Mouse (Mus musculus) spleen, adult 2 months (tissue): ENCODE data around the gene Fndc3b. TPM values are rescaled to one million over a fixed set of nuclear protein-coding genes. Genes with fewer than 3 reads are reported as not detected.
"Not testable (repeated sequence)": the region's sequence is repeated elsewhere in the genome, so short reads cannot be mapped to it uniquely, and the experiment has no call there.

Experiments used
- DNase-seq, 2 experiments: peaks; one replicate each; pipeline versions ENCODE4 v3.0.0 to v3.0.0-alpha.2; 2012 to 2021; ENCODE audit warnings: low spot score in 2 of 2, low read depth in 1 of 2
- H3K27ac ChIP-seq: fragments of 200-500 bp; 2 replicates; pipeline ENCODE4 v1.5.1; 2012; ENCODE audit warnings: low read length, inconsistent platforms; ENCODE audit not compliant: insufficient read depth
- H3K27me3 ChIP-seq: fragments of 200-500 bp; 2 replicates; pipeline ENCODE4 v1.6.1; 2012; ENCODE audit warnings: mild to moderate bottlenecking, moderate library complexity, low read length, inconsistent platforms; ENCODE audit not compliant: control insufficient read depth, insufficient read depth
- H3K36me3 ChIP-seq: fragments of 200-500 bp; 2 replicates; pipeline ENCODE4 v1.6.1; 2012; ENCODE audit warnings: mild to moderate bottlenecking, low read length, inconsistent platforms; ENCODE audit not compliant: control insufficient read depth, insufficient read depth
- H3K4me1 ChIP-seq: fragments of 200-500 bp; 2 replicates; pipeline ENCODE4 v1.6.1; 2011; ENCODE audit warnings: inconsistent platforms; ENCODE audit not compliant: control insufficient read depth, insufficient read depth, insufficient read length
- H3K4me3 ChIP-seq: fragments of 200-500 bp; 2 replicates; pipeline ENCODE4 v1.5.1; 2011; ENCODE audit warnings: mild to moderate bottlenecking, inconsistent platforms; ENCODE audit not compliant: insufficient read depth, insufficient read length; ENCODE audit errors: extremely low read depth
- CTCF ChIP-seq: fragments of 200-500 bp; IDR thresholded peaks from 2 replicates; pipeline ENCODE4 v1.5.1; 2011; ENCODE audit warnings: mild to moderate bottlenecking, inconsistent platforms; ENCODE audit not compliant: insufficient read depth, insufficient read length, insufficient replicate concordance; ENCODE audit errors: extremely low read depth
- POLR2A ChIP-seq: fragments of 200-500 bp; IDR thresholded peaks from 2 replicates; pipeline ENCODE4 v1.6.1; 2011; ENCODE audit warnings: low read depth, low read length, inconsistent platforms
- WGBS: fragments of 180-500 bp; shearing (Covaris S2); methylation state at CpG from one replicate; pipeline ENCODE4 v1.1.7; 2018; 5-methylcytosine and 5-hydroxymethylcytosine counted together
- polyA plus RNA-seq: library from polyadenylated mRNA; depleted of rRNA; stranded (reverse); fragments of >200 nt; gene quantifications from 2 replicates; pipeline ENCODE4 v1.2.3, GENCODE M21; 2012

Fndc3b gene
- polyA plus RNA-seq, 1 experiment, result 3.8 TPM

DNA sequence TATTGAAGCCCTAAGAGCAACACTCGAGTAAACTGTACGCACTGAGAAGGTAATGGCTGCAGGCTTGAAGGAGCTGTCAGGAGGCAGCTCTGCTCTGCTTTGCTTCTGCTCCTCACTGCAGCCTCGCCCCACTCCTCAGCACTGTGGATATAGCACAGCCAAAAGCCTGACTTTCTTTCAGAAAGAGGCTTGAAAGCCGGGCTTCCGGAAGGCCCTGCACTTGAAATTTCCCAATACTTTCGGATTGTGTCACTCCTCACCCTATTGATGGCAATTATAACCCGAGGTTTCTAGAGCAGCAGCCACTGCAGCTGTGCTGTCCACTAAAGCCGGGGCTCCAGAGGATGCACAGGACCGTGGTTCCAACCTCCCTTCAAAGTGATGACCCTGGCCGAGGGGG, 227.3 kb downstream of the Fndc3b start:
- WGBS, result 87% methylated on average over 10 of the region's 10 CpGs
- TF ChIP-seq POLR2A (no peak), CTCF (no peak)
- DNase-seq, result no peak
- H3K27ac ChIP-seq, result no peak overlapping the region
- no peaks in the 10 kb centered on the region for H3K27me3 ChIP-seq
- H3K4me3 ChIP-seq, result no peak overlapping the region
- no peaks in the 10 kb centered on the region for H3K4me1 ChIP-seq
- H3K36me3 ChIP-seq, result no peaks in the 10 kb centered on the region

DNA sequence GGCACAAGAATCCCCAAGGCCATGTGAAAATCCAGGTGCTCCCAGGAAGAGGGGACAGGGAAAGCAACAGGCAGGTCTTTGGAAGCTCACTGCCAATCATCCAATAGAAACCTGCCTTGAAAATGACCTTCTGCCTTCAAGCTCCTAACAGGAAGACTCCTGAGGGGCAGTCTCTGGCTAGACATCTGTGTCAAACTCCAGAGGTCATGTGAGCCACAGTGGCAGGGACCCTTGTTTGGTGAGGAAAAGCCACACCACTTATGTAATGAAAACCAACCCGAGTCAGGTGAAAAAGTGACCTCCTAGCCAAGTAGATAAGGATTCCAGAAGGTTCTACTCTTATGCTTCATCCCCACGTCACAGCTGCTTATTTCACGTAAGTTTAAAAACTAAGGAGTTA, 227.8 kb downstream of the Fndc3b start:
- H3K27me3 ChIP-seq, result no peaks in the 10 kb centered on the region
- DNase-seq, result no peak
- H3K27ac ChIP-seq, result no peak overlapping the region
- H3K4me1 ChIP-seq, result no peaks in the 10 kb centered on the region
- no peak overlapping the region for H3K4me3 ChIP-seq
- 82% methylated on average over 3 of the region's 3 CpGs for WGBS
- no peak for TF ChIP-seq CTCF
- no peak for TF ChIP-seq POLR2A
- no peaks in the 10 kb centered on the region for H3K36me3 ChIP-seq

DNA sequence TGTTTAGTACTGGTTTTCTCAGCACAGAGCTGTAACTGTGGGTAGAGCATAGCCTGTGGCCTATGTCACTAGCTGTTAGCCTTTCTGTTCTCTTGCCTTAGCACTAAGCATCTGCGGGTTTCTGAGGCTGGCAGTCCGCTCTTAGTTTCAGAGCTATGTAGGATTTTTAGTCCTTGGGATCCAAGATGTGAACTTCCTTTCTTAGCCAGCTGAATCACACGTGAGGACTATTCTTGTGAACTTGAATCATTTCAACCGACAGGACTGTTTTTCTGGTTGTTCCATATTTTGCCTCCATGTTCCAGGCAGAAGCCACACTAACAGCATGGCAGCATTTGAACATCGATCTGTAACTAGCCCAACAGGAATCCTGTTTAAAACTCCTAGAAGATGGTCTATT, 229.4 kb downstream of the Fndc3b start:
- H3K4me3 ChIP-seq, result no peak overlapping the region
- no peaks in the 10 kb centered on the region for H3K4me1 ChIP-seq
- H3K27ac ChIP-seq, result no peak overlapping the region
- H3K36me3 ChIP-seq, result no peaks in the 10 kb centered on the region
- H3K27me3 ChIP-seq, result no peaks in the 10 kb centered on the region
- no peak for DNase-seq
- 92% methylated on average over 5 of the region's 5 CpGs for WGBS
- TF ChIP-seq CTCF, result no peak

DNA sequence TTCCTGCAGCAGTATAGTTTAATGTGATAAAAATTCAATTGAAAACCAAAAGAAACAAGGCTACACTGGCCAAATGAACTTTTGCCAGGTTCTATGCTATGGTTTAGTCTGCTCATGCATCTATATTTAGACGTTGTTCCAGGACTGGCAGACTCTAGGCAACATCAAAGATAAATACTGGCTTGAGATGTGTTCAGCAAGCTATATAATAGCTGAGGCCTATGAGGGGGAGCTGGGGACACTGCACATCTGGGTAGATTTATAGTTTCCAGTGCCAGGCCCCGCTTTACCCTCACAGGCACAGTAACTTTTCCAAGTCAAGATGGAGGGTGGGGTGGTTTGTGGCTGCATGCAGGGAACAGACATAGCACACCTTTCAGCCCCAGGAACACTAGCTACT, 231.7 kb downstream of the Fndc3b start:
- H3K4me3 ChIP-seq, result no peak overlapping the region
- no peaks in the 10 kb centered on the region for H3K27me3 ChIP-seq
- DNase-seq, result no peak
- no peaks in the 10 kb centered on the region for H3K36me3 ChIP-seq
- H3K4me1 ChIP-seq, result no peaks in the 10 kb centered on the region
- TF ChIP-seq CTCF (no peak), POLR2A (no peak)
- H3K27ac ChIP-seq, result no peak overlapping the region
- 85% methylated on average over 2 of the region's 2 CpGs for WGBS

DNA sequence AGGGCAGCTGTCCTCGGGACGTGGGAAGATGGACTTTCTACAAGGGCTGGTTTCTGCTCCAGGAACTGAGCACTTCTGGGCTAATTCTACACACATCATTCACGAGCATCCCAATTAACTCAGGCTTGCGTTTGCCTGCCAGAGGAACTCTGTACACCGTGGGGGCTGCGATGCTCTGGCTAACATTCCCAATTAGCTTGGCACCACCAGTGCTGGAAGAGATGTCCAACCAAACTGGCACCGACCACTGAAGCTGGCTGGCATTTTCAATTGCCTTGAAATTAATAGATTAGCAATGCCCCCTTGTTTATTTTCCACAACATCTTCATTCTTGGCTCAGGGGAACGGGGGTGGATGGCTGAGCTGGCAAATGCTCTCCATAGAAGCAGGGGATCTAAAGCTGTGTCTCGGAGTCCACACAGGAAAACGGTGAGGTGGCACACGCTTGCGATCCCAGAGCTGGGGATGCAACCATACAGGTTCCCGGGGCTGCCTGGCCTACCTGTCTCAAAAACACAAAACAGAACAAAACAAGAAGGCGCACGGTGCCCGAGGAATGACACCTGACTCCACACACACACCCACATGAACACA, 232.4 kb downstream of the Fndc3b start:
- Histone ChIP-seq H3K27me3 (no peaks in the 10 kb centered on the region), H3K36me3 (no peaks in the 10 kb centered on the region), H3K4me3 (no peak overlapping the region), H3K27ac (no peak overlapping the region), H3K4me1 (no peaks in the 10 kb centered on the region)
- no peak for DNase-seq
- WGBS, result 93% methylated on average over 16 of the region's 16 CpGs
- TF ChIP-seq CTCF (no peak), POLR2A (no peak)

DNA sequence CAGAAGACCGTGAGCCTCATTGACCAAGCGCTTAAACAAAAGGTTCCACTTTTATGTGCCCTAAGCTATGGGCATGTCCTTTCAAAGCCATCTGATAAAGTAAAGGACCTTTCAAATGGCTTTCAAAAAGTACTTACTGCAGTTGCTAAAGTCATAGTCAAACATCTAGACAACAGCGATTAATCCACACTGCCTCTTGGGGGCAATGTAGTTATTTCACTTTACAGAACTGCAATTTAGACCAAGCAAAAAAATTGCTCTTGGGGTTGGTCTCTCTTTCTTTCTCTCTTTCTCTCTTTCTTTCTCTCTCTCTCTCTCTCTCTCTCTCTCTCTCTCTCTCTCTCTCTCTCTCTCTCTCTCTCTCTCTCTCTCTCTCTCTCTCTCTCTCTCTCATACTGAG, 233.4 kb downstream of the Fndc3b start:
- H3K4me3 ChIP-seq, H3K36me3 ChIP-seq, DNase-seq, H3K27ac ChIP-seq, H3K27me3 ChIP-seq, H3K4me1 ChIP-seq: not testable (repeated sequence)
- 89% methylated on average over 3 of the region's 3 CpGs for WGBS

DNA sequence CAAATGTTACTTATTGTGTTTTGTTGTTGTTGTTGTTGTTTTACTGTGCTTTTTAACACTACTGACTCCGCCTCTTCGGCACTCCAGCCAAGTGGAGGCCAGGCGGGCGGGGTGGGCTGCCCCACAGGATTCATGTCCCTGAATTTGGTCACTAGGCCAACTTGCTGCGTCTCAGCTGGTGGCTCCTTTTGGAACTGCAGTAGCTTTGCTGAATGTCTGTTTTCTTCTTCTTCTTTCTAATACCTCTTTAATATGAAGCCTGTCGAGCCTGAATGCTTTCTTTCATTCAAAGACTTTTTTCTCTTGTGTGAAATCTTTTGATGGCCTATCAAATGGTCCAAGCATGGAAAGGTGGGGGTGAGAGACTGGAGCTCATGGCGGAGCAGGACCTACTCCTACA, 235.2 kb downstream of the Fndc3b start:
- no peak for TF ChIP-seq POLR2A
- no peaks in the 10 kb centered on the region for H3K36me3 ChIP-seq
- no peaks in the 10 kb centered on the region for H3K27me3 ChIP-seq
- no peak overlapping the region for H3K27ac ChIP-seq
- no peaks in the 10 kb centered on the region for H3K4me1 ChIP-seq
- WGBS, result 87% methylated on average over 7 of the region's 7 CpGs
- no peak for DNase-seq
- H3K4me3 ChIP-seq, result no peak overlapping the region
